Mouse (Mus musculus) heart, postnatal 36 days (tissue): ENCODE results near the gene Has3. TPM values are rescaled to one million over a fixed set of nuclear protein-coding genes. Genes with fewer than 3 reads are reported as not detected.
"Not testable (repeated sequence)": the region's sequence is repeated elsewhere in the genome, so short reads cannot be mapped to it uniquely, and the experiment has no call there.

Experiments used
- DNase-seq, 2 experiments: peaks; one replicate each; pipeline ENCODE4 v3.0.0; 2021 to 2022
- intact Hi-C: fragments of 180-260 bp; cut with DNase I; formaldehyde crosslinking; loops from one replicate; pipeline ENCODE4 v1.15.1; 2025
- total RNA-seq, 2 experiments: library from RNA; stranded (reverse); gene quantifications; 2 replicates each; pipeline ENCODE4 v1.2.3; 2021

Gene Has3
- total RNA-seq, 2 experiments from 2014 or later, result 1.4 to 1.5 TPM

DNA sequence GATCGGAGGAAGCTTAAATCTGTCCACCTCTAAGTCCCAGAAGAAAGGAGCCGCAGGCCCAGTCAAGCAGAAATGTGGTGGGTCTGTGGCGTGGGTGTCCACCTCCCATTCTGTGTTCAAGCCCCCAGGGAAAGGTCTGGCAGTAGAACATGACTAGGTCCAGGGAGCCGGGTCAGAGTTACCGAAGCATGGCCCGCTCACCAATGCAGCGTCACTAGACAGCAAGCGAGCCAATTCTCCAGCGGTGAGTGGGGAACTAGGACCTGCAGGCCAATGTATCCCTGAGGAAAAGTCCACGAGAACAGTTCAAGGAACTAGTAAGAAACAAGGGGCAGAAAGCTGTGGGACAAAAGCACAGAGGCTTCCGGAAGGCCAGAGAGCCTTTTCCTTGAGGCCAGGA is 14.1 kb downstream of the Has3 start:
- intact Hi-C loops, result not testable (repeated sequence)

DNA sequence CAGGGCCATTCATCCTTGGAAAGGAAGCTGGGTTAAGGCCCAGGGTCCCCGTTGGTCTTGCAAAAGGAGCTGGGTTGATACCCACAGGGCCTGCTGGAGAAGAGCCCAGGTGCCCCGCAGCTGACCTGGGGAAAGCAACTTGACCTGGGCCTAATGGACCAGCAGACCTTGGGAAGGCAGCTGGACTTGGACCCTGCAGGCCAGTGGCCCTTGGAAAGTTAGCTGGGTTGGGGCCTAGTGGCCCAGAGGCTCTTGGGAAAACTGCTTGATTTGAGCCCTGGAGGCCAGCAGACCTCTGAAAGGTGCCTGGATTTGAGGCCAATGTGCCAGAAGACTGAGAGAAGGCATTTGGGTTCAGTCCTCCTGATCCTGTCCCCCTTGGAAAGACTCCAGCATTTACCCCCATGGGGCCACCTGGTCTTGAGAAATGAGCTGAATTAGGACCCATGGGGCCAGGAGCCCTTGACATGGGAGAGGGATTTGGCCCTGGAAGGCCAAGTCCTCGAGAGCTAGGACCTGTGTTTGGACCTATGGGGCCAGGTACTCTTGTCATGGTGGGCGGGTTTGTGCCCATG is 14.9 kb downstream of the Has3 start:
- not testable (repeated sequence) for DNase-seq
- intact Hi-C loops, result loop anchor here (5.0 kb wide), 1 partner anchor 453 kb away; no protein-coding TSS in a partner anchor

More for the DNA sequence above, 14.1 kb downstream of the Has3 start:
- DNase-seq, result not testable (repeated sequence)

GRCm38 (mm10) chr8:106887336-106888189 is 17.5 kb downstream of the Has3 start:
- peak; percentile 77 to 81 for DNase-seq
- intact Hi-C loops, result loop anchor here (1.0 to 5.0 kb wide), 4 partner anchors 169 to 455 kb away; no protein-coding TSS in a partner anchor

DNA sequence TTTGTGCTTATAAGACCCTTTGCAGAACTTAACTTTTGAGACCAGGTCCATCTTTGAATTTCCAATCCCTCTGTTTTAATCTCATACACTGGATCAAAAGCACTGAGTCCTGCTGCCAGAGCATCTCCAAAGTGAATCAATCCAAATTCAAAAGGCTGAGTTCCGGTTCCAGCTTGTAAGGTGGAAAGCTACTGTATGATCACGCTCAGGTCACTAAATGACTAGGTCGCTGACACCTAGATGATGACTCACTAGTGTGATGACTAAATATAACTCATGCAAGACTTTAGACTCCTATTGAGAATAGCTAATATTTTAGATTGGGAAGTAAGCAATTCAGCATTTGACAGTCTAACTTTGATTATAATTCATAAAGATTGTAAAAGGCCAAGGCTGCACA is 18.8 kb downstream of the Has3 start:
- intact Hi-C loops, result loop anchor here (1.0 to 5.0 kb wide), 2 partner anchors 190 to 457 kb away; no protein-coding TSS in a partner anchor
- no peak for DNase-seq

GRCm38 (mm10) chr8:106892210-106892805 is 22.3 kb downstream of the Has3 start:
- DNase-seq, result no peak
- intact Hi-C loops, result no loop called here

DNA sequence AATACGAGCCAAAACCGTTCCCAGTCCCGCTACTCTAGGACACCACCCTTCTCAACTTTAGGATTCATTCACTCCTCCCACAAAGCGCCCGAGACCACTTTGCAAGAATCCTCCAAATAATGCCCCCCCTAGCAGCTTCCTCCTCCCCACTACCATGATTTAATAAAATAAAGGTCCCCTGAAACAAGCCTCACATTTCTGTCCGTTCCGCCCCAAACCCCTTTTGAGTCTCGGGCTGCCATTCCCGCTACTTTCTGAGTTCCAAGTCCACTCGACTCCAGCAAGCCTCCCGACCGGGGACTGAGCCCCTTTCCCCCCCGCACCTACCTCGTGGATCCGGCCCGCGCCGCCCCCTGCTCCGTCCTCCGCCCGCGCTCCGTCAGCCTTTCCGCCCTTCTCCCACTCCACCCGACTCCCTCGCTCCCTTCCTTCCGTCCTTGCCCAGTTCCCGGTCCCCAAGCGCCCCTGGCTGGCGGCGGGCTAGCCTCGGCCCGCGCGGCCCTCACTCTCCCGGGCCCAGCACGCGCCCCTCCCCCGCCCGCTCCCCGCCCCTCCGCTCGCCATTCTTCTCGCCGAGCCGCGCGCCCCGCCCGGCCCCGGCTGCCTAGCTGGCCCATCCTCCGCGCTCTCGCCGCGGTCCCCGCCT is 22.9 kb downstream of the Has3 start:
- intact Hi-C loops, result no loop called here
- no peak for DNase-seq

DNA sequence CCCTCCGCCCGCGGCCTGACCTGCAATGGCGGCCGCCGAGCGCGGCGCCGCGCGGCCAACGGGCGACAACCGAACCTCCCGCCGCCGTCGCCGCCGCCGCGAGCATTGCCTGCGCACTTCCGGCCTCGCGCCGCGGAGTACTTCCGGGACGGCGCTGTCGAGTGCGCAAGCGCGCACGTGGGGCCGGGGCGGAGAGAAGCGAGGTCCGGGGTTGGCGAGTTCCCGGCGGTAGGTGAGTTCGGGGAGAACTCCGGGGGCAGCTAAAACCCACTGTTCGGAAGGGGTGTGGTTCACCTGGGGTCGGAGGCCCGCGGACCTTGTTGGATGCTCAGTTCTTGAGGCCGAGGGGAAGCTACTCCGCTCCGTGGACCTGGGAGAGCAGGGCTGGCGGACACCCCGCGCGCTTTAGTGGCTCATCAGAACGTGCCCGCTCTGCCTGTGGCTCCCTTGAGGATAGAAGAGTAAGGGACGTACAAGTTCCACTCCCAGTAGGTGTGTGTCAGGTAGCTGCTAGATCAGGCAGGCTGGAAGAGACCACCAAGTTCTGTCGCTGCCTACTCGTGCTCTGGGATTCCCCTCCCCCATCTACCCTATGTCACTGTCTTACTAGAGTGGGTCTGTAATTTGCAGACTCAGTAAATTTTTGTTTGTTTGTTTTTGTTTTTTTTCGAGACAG is 23.6 kb downstream of the Has3 start, which contains the start of gene Utp4:
Gene Utp4, plus strand, starts transcription at position 156 of the 676 bp plus-strand sequence.
- intact Hi-C loops, result no loop called here

DNA sequence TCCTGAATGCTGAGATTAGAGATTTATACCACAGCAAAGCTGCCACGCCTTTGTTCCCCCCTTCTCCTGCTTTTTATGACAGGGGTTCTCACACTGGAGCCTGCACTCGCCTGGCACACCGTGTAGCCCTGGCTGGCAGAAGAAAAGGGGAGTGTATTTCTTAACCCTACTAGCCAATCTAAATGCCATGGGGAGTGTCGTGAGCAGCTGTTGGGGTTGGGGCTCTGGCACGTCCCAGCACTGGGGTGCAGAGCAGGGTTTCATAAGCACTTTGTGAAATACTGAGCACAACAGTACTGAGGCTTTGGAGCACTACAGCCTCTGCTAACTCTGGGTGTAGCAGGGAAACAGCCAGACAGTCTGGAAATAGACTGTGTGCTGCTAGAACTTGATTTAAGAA is 29.4 kb downstream of the Has3 start:
- DNase-seq, result no peak
- intact Hi-C loops, result no loop called here

More for the DNA sequence above, 23.6 kb downstream of the Has3 start, which contains the start of gene Utp4:
- DNase-seq, result peak; percentile 86 to 91

- intact Hi-C loops, result loop anchor here (1.0 kb wide), 1 partner anchor 96 kb away; no protein-coding TSS in a partner anchor
- peak; percentile 69 to 79 for DNase-seq
These were observed 35.9 kb downstream of the Has3 start for GRCm38 (mm10) chr8:106905727-106906480.

DNA sequence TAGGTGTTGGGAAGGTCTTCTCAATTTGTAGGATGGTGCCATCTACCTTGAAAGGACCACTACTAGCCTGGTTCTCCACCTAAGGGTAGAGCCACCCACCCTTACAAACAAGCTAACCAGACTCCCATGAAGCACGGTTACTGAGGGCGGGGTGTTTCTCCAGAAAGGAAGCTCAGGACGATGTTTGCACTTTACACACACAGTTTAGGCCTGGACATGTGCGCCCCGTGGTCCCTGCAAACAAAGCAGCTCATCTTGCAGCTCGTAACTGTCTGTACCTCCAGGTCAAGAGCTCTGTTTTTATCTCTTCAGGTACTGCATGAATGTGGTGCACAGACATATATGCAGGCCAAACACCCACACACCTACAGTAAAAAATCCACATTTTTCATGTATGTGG is 36.6 kb downstream of the Has3 start:
- intact Hi-C loops, result no loop called here
- no peak for DNase-seq

- intact Hi-C loops, result no loop called here
- DNase-seq, result no peak
These were observed 37.4 kb downstream of the Has3 start for GRCm38 (mm10) chr8:106907450-106907849.

DNA sequence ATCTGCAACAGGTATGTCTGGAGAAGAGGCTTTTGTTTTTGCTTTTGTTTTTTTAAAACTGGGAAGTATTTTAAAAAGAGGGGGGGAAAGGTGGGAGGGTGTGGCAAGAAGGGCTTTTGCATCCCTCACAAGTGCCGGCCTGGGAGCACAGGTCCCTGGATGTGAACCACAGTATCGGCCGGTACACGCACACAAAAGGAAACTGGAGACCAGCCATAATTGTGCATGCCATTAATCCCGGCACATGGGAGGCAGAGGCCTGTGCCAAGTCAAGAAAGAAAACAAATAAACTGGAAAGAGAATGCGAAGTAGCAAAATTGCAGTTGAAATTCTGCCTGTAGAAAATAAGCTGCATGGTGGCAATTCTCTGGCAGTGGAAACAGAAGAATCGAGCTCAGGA is 38.2 kb downstream of the Has3 start:
- intact Hi-C loops, result no loop called here
- DNase-seq, result no peak

DNA sequence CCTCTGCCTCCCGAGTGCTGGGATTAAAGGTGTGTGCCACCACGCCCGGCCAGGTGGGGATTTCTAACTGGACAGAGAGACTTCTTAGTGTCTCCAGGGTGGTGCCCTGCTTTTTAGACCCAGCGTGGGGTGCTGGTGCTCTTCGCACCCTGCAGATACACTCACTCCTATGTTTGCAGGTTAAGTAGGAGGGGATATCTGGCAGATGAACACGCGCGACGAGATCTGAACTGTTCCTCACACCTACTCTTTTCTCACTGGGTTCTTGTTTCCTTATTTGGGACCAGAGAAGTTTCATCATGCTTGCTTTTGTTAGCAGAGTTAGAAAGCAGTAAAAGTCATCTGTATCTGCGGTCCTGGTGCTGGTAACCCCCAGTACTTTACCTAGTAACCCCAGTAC is 43.6 kb downstream of the Has3 start:
- intact Hi-C loops, result no loop called here
- DNase-seq, result no peak

DNA sequence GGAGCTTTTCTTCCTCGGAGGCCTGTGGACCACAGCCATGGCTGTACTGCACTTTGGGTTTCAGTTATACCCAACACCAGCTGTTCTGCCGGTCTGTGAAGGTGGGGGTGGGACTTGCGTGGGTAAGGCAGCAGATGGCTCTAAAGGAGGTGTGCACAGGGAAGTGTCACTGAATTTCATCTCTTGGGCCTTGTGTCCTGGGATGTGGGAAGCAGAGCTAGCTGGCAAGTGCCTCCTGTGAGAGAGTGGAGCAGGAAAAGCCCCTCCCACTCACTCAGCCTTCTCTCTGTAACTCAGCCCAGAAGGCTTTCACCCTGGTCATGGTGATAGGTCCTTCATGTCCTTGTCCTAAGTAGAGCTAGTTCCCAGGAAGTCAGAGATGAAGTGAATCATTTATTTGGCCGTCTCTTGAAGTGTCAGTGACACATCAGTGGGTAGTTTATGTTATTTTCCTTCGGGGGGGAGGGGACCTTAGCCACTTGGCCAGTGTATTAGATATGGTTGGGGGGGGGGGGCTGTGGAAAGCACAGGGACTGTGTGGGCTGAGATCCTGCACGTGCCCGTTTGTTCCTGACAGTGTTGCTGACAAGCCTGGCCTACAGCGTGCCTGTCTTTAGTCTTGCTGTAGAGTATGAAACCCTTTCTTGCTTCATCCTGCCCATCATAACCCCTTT is 49.8 kb downstream of the Has3 start:
- intact Hi-C loops, result no loop called here
- DNase-seq, result no peak

DNA sequence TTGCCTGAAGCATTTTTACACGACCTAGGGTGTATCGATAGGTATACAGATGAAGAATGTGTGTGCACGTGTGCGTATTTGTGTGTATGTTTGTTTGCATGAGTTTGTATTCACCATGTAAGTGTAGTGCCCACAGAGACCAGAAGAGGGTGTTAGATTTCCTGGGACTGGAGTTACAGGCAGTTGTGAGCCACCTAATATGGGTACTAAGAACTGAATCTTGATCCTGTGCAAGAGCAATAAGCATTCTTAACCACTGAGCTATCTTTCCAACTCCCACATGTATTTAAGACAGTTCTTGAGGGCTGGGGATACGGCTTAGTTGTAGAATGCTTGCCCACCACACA is 50.3 kb downstream of the Has3 start:
- intact Hi-C loops, result no loop called here
- DNase-seq, result no peak

DNA sequence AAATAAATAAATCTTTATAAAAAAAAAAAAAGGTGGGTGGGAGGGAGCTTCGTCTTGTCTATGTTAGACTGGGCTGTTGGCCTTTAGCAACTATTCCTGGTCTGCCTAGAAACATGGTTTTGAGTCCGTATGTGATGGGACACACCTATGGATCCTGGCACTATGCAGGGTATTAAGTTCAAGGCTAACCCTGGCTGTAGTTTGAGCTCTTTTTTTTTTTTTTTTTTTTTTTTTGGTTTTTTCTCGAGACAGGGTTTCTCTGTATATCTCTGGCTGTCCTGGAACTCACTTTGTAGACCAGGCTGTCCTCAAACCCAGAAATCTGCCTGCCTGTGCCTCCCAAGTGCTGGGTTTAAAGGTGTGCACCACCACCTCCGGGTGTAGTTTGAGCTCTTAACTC is 54.0 kb downstream of the Has3 start:
- intact Hi-C loops, result no loop called here
- no peak for DNase-seq

DNA sequence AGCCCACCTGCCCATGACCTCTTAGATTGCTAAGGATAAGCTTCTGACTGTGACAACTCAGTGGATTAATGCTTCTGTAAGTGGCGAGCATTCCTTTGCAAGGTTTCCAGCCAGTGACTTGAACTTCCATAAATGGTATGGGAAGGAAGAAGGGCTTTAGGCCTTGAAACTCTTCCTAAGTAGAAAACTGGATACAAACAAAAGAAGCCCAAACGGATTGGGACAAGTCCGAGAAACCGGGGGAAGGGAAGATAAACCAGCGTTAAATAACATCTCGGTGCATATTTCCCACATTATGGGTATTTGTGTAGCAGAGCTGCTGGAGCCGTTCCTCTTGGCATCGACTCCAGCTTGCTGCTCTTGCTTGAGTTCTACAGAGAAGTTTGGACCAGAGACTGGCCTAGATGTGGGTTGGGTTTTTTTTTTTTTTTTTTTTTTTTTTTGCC is 54.9 kb downstream of the Has3 start:
- no peak for DNase-seq
- intact Hi-C loops, result no loop called here

DNA sequence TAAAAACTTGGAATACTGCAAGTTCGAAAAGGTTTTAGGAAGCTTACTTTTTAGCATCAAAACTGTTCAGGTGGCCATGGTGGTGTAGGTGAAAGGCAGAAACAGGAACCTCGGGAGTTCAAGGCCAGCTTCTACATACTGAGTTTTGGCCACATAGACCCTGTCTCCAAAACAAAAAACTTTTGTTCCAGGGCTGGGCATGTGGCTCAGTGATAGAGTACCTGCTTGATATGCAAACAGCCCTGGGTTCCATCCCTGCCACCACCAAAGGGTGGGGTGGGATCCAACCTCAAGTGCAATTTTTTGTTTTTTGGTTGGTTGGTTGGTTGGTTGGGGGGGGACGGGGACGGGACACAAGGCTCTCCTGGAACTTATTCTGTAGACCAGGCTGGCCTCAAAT is 55.4 kb downstream of the Has3 start:
- intact Hi-C loops, result no loop called here
- no peak for DNase-seq

- intact Hi-C loops, result loop anchor here (1.0 kb wide), 1 partner anchor 75 kb away; no protein-coding TSS in a partner anchor
These were observed 57.2 kb downstream of the Has3 start for GRCm38 (mm10) chr8:106927247-106927646.

More at GRCm38 (mm10) chr8:106927247-106927646, 57.2 kb downstream of the Has3 start:
- DNase-seq, result no peak
